Mouse (Mus musculus) midbrain, postnatal 0 days (tissue): ENCODE results near the gene Jakmip3. TPM values are rescaled to one million over a fixed set of nuclear protein-coding genes. Genes with fewer than 3 reads are reported as not detected.
A peak's percentile ranks its signal among the peaks of the same experiment; 100 is the strongest.

Experiments used
- ATAC-seq: fragments of 200-750 bp; cut with Nextera tagmentation; 2 replicates; pipeline ENCODE4 v1.8.0; 2017; ENCODE audit warnings: moderate number of reproducible peaks, mild to moderate bottlenecking, moderate TSS enrichment, moderate library complexity; ENCODE audit not compliant: low FRiP score
- DNase-seq: peaks from one replicate; pipeline ENCODE4 v3.0.0-alpha.2; 2015; ENCODE audit warnings: low spot score
- H3K27ac ChIP-seq: fragments of 300-500 bp; sonication (generic); 2 replicates; pipeline ENCODE4 v1.5.1; 2014; ENCODE audit warnings: low read depth, mild to moderate bottlenecking, low read length, mixed read lengths
- H3K27me3 ChIP-seq: fragments of 300-500 bp; sonication (generic); 2 replicates; pipeline ENCODE4 v1.6.1; 2014; ENCODE audit warnings: low read length, control low read depth, mixed read lengths; ENCODE audit not compliant: insufficient read depth
- H3K36me3 ChIP-seq: fragments of 300-500 bp; sonication (generic); 2 replicates; pipeline ENCODE4 v1.6.1; 2014; ENCODE audit warnings: low read length, control low read depth, mixed read lengths; ENCODE audit not compliant: insufficient read depth
- H3K4me1 ChIP-seq: fragments of 300-500 bp; sonication (generic); 2 replicates; pipeline ENCODE4 v1.6.1; 2014; ENCODE audit warnings: mild to moderate bottlenecking, control low read depth, antibody characterized with exemption, low read length, mixed read lengths; ENCODE audit not compliant: insufficient read depth
- H3K4me2 ChIP-seq: fragments of 300-500 bp; sonication (generic); 2 replicates; pipeline ENCODE4 v1.6.1; 2014; ENCODE audit warnings: low read depth, mild to moderate bottlenecking, low read length, mixed read lengths; ENCODE audit not compliant: poor library complexity, severe bottlenecking
- H3K4me3 ChIP-seq: fragments of 300-500 bp; sonication (generic); 2 replicates; pipeline ENCODE4 v1.5.1; 2014; ENCODE audit warnings: low read depth, mild to moderate bottlenecking, low read length, moderate library complexity
- H3K9ac ChIP-seq: fragments of 300-500 bp; sonication (generic); replicated peaks from 2 replicates; pipeline ENCODE4 v1.6.1; 2014; ENCODE audit warnings: mild to moderate bottlenecking, low read length, moderate library complexity, mixed read lengths; ENCODE audit not compliant: poor library complexity, severe bottlenecking
- H3K9me3 ChIP-seq: fragments of 300-500 bp; sonication (generic); 2 replicates; pipeline ENCODE4 v1.6.1; 2016; ENCODE audit warnings: low read length, control low read depth
- CTCF ChIP-seq: IDR thresholded peaks from 2 replicates; pipeline ENCODE4 v1.5.1; 2016; ENCODE audit warnings: antibody characterized with exemption, mild to moderate bottlenecking
- WGBS: fragments of 180-500 bp; shearing (Covaris S2); extraction: QIAGEN DNeasy Blood & Tissue Kit; methylation state at CpG from one replicate; pipeline ENCODE4 v1.1.7; 2014; 5-methylcytosine and 5-hydroxymethylcytosine counted together
- polyA plus RNA-seq: library from polyadenylated mRNA; unstranded; fragments of >200 nt; fragmentation: Nextera tagmentation; extraction: Ambion mirVana; gene quantifications from 2 replicates; pipeline ENCODE4 v1.2.1, GENCODE M21; 2015
- total RNA-seq: library from RNA; depleted of rRNA; stranded (reverse); fragments of >200 nt; gene quantifications from 2 replicates; pipeline ENCODE4 v1.2.3, GENCODE M21; 2014; rRNA removed

The Jakmip3 gene
- total RNA-seq = 17.4 and 19.6 TPM in 2 replicates
- polyA plus RNA-seq = 8.1 and 8.5 TPM in 2 replicates

- Histone ChIP-seq H3K27ac (peak within 1 kb of the TSS; percentile 92), H3K27me3 (peaks cover 18% of the 10 kb centered on the region; the same call in 1 of the 2 replicates), H3K36me3 (no peaks in the 10 kb centered on the region), H3K9me3 (no peaks in the 10 kb centered on the region), H3K4me3 (peak within 1 kb of the TSS; percentile 75), H3K4me2 (peak within 1 kb of the TSS; percentile 65), H3K4me1 (no peaks in the 10 kb centered on the region), H3K9ac (peak within 1 kb of the TSS; percentile 90)
- DNase-seq (peak; percentile 45), ATAC-seq (peak; percentile 74)
- under 1% methylated on average over 78 of the region's 78 CpGs for WGBS
- no peak for TF ChIP-seq CTCF
These were observed at the start of gene Jakmip3 for GRCm38 (mm10) chr7:138940612-138941461. Gene Jakmip3, plus strand, starts transcription at chr7:138940730.

GRCm38 (mm10) chr7:138898122-138898521, 42.4 kb upstream of the Jakmip3 start:
- Histone ChIP-seq H3K36me3 (peaks cover 18% of the 10 kb centered on the region), H3K9me3 (no peaks in the 10 kb centered on the region), H3K27me3 (no peaks in the 10 kb centered on the region), H3K4me2 (no peak overlapping the region), H3K4me3 (no peak overlapping the region), H3K27ac (no peak overlapping the region), H3K4me1 (no peaks in the 10 kb centered on the region), H3K9ac (no peak overlapping the region)
- WGBS = 74% methylated on average over 2 of the region's 2 CpGs
- ATAC-seq (no peak), DNase-seq (no peak)
- TF ChIP-seq CTCF = no peak

GRCm38 (mm10) chr7:138898743-138899142, 41.8 kb upstream of the Jakmip3 start:
- Histone ChIP-seq H3K9ac (no peak overlapping the region), H3K4me3 (no peak overlapping the region), H3K4me2 (no peak overlapping the region), H3K27ac (no peak overlapping the region), H3K4me1 (no peaks in the 10 kb centered on the region), H3K36me3 (peaks cover 14% of the 10 kb centered on the region), H3K9me3 (no peaks in the 10 kb centered on the region), H3K27me3 (no peaks in the 10 kb centered on the region)
- DNase-seq = no peak
- 89% methylated on average over 4 of the region's 4 CpGs for WGBS
- no peak for TF ChIP-seq CTCF
- ATAC-seq = no peak

GRCm38 (mm10) chr7:138903886-138904435, 36.6 kb upstream of the Jakmip3 start:
- no peak for TF ChIP-seq CTCF
- DNase-seq (no peak), ATAC-seq (no peak)
- H3K36me3 ChIP-seq = no peaks in the 10 kb centered on the region
- H3K9me3 ChIP-seq = no peaks in the 10 kb centered on the region
- no peak overlapping the region for H3K27ac ChIP-seq
- H3K9ac ChIP-seq = no peak overlapping the region
- H3K4me2 ChIP-seq = no peak overlapping the region
- peaks cover 11% of the 10 kb centered on the region; the same call in 1 of the 2 replicates for H3K4me1 ChIP-seq
- no peak overlapping the region for H3K4me3 ChIP-seq
- no peaks in the 10 kb centered on the region for H3K27me3 ChIP-seq
- WGBS = 84% methylated on average over 7 of the region's 7 CpGs

GRCm38 (mm10) chr7:138906441-138906840, 34.1 kb upstream of the Jakmip3 start:
- Histone ChIP-seq H3K9me3 (no peaks in the 10 kb centered on the region), H3K27ac (no peak overlapping the region), H3K4me3 (no peak overlapping the region), H3K9ac (no peak overlapping the region), H3K36me3 (no peaks in the 10 kb centered on the region), H3K27me3 (no peaks in the 10 kb centered on the region), H3K4me1 (peaks cover 16% of the 10 kb centered on the region; the same call in 1 of the 2 replicates), H3K4me2 (peak overlapping the region; percentile 81)
- WGBS = 89% methylated on average over 1 of the region's 1 CpGs
- DNase-seq (no peak), ATAC-seq (no peak)
- no peak for TF ChIP-seq CTCF

- peak; percentile 39 for DNase-seq
- 8% methylated on average over 7 of the region's 7 CpGs for WGBS
- H3K27ac ChIP-seq = no peak overlapping the region
- no peak for ATAC-seq
- H3K4me3 ChIP-seq = peak overlapping the region; percentile 21; the same call in 1 of the 2 replicates
- no peak for TF ChIP-seq CTCF
- H3K4me1 ChIP-seq = peaks cover 16% of the 10 kb centered on the region; the same call in 1 of the 2 replicates
- peak overlapping the region; percentile 81 for H3K4me2 ChIP-seq
- H3K27me3 ChIP-seq = peaks cover 3% of the 10 kb centered on the region; the same call in 1 of the 2 replicates
- no peaks in the 10 kb centered on the region for H3K9me3 ChIP-seq
- no peak overlapping the region for H3K9ac ChIP-seq
- no peaks in the 10 kb centered on the region for H3K36me3 ChIP-seq
These were observed 33.5 kb upstream of the Jakmip3 start for GRCm38 (mm10) chr7:138907043-138907442.
